Mouse (Mus musculus) lung, postnatal 0 days (tissue): Measurements from ENCODE around the gene Gpsm3.

Source experiments
- CTCF ChIP-seq: IDR thresholded peaks from 2 replicates; pipeline ENCODE4 v1.5.1; 2016; ENCODE audit warnings: antibody characterized with exemption, mild to moderate bottlenecking
- EP300 ChIP-seq: IDR thresholded peaks from 2 replicates; pipeline ENCODE4 v1.6.1; 2016; ENCODE audit warnings: antibody characterized with exemption, mild to moderate bottlenecking, control low read depth

DNA sequence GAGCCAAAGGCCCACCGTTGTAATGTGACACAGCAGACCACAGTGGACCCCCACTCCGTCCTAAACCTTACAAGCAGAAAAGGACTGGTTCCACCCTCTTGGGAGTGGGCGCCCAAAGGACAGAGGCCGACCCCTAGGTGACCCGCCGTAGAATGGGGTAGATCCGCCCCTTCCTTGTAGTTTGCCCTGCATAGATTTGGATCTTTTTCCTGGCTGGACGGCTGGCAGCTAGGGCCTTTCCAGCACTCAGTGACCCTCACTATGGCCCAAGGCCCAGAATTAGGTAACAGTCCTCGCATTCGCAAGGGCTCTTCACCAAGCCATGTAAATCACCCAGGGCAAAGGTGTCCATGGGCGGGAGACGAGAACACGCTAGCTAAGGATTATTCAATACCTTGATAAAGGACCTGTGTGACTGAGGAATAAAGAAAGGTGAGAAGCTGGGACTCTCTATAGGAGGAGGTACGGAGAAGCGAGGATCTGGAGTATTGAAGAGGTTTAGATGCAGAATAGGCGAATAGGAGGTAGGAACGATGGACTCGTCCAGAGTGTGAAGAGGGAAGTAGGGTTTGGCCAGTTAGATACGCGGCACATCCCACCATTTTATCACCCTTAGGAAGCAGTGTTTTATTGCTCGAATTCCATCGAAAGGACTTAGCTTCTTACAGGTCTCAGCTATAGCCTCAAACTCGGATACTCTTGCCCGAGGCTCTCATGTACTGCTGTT lies 15.1 kb downstream of the Gpsm3 start:
- TF ChIP-seq CTCF: no peak
- TF ChIP-seq EP300: 0 out of 2 replicates have a peak, but pooled peaks have one; percentile 1
